Mouse (Mus musculus) thymus, adult 2 months (tissue): ENCODE data around the gene Palld.

Experiments used
- CTCF ChIP-seq: fragments of 200-500 bp; IDR thresholded peaks from 2 replicates; pipeline ENCODE4 v1.5.1; 2012; ENCODE audit warnings: mild to moderate bottlenecking, control low read depth, low read length, moderate library complexity, borderline replicate concordance; ENCODE audit not compliant: control insufficient read depth, poor library complexity, insufficient read depth; ENCODE audit errors: extremely low read depth
- POLR2A ChIP-seq: fragments of 200-500 bp; IDR thresholded peaks from 2 replicates; pipeline ENCODE4 v1.6.1; 2012; ENCODE audit warnings: mild to moderate bottlenecking, low read length, control low read depth, moderate library complexity; ENCODE audit not compliant: control insufficient read depth, poor library complexity, insufficient read depth; ENCODE audit errors: extremely low read depth

- TF ChIP-seq CTCF, result no peak
- TF ChIP-seq POLR2A, result no peak
Measured at GRCm38 (mm10) chr8:61480260-61480967, 422.1 kb downstream of the Palld start.
